Mouse (Mus musculus): ENCODE measurements at regions not wholly inside any gene's neighbourhood (a gene's known extent, or its start where the extent isn't known, plus 50 kb on each side); places are given as distances from the start of the nearest gene placed in this dataset.

- no peaks in the 10 kb centered on the region for H3K27me3 ChIP-seq (ENCODE audit: control insufficient read depth, insufficient read depth, low read length, poor library complexity, severe bottlenecking)
- H3K36me3 ChIP-seq (ENCODE audit: control insufficient read depth, insufficient read depth, low read length, poor library complexity, severe bottlenecking) = no peaks in the 10 kb centered on the region
- no peak for DNase-seq (ENCODE audit: low read depth, low spot score)
Observed at GRCm38 (mm10) chr1:158119708-158120107, 236.4 kb downstream of the Brinp2 start.

- Histone ChIP-seq H3K36me3 (ENCODE audit: control insufficient read depth, insufficient read depth, low read length, poor library complexity, severe bottlenecking) (no peaks in the 10 kb centered on the region), H3K27me3 (ENCODE audit: control insufficient read depth, insufficient read depth, low read length, poor library complexity, severe bottlenecking) (no peaks in the 10 kb centered on the region)
- DNase-seq (ENCODE audit: low read depth, low spot score) = no peak
Observed at GRCm38 (mm10) chr1:158124902-158125301, 231.2 kb downstream of the Brinp2 start.

- H3K36me3 ChIP-seq (ENCODE audit: control insufficient read depth, insufficient read depth, low read length, poor library complexity, severe bottlenecking) = no peaks in the 10 kb centered on the region
- no peak for DNase-seq (ENCODE audit: low read depth, low spot score)
- no peaks in the 10 kb centered on the region for H3K27me3 ChIP-seq (ENCODE audit: control insufficient read depth, insufficient read depth, low read length, poor library complexity, severe bottlenecking)
Observed at GRCm38 (mm10) chr1:158126272-158126671, 229.9 kb downstream of the Brinp2 start.

GRCm38 (mm10) chr1:158129243-158129770, 226.8 kb downstream of the Brinp2 start:
- DNase-seq (ENCODE audit: low read depth, low spot score) = no peak
- no peaks in the 10 kb centered on the region for H3K27me3 ChIP-seq (ENCODE audit: control insufficient read depth, insufficient read depth, low read length, poor library complexity, severe bottlenecking)
- H3K36me3 ChIP-seq (ENCODE audit: control insufficient read depth, insufficient read depth, low read length, poor library complexity, severe bottlenecking) = no peaks in the 10 kb centered on the region

- Histone ChIP-seq H3K27me3 (ENCODE audit: control insufficient read depth, insufficient read depth, low read length, poor library complexity, severe bottlenecking) (no peaks in the 10 kb centered on the region), H3K36me3 (ENCODE audit: control insufficient read depth, insufficient read depth, low read length, poor library complexity, severe bottlenecking) (no peaks in the 10 kb centered on the region)
- DNase-seq (ENCODE audit: low read depth, low spot score) = no peak
Observed at GRCm38 (mm10) chr1:158147525-158147924, 208.6 kb downstream of the Brinp2 start.

GRCm38 (mm10) chr1:158148035-158148434, 208.1 kb downstream of the Brinp2 start:
- DNase-seq (ENCODE audit: low read depth, low spot score) = no peak
- no peaks in the 10 kb centered on the region for H3K36me3 ChIP-seq (ENCODE audit: control insufficient read depth, insufficient read depth, low read length, poor library complexity, severe bottlenecking)
- no peaks in the 10 kb centered on the region for H3K27me3 ChIP-seq (ENCODE audit: control insufficient read depth, insufficient read depth, low read length, poor library complexity, severe bottlenecking)

- DNase-seq (ENCODE audit: low read depth, low spot score) = no peak
- Histone ChIP-seq H3K27me3 (ENCODE audit: control insufficient read depth, insufficient read depth, low read length, poor library complexity, severe bottlenecking) (no peaks in the 10 kb centered on the region), H3K36me3 (ENCODE audit: control insufficient read depth, insufficient read depth, low read length, poor library complexity, severe bottlenecking) (no peaks in the 10 kb centered on the region)
Observed at GRCm38 (mm10) chr1:158161111-158161510, 195.0 kb downstream of the Brinp2 start.

- DNase-seq (ENCODE audit: low read depth, low spot score) = no peak
Observed at GRCm38 (mm10) chr1:158161533-158161932, 194.6 kb downstream of the Brinp2 start.

GRCm38 (mm10) chr1:158163411-158163810, 192.7 kb downstream of the Brinp2 start:
- Histone ChIP-seq H3K36me3 (ENCODE audit: control insufficient read depth, insufficient read depth, low read length, poor library complexity, severe bottlenecking) (no peaks in the 10 kb centered on the region), H3K27me3 (ENCODE audit: control insufficient read depth, insufficient read depth, low read length, poor library complexity, severe bottlenecking) (no peaks in the 10 kb centered on the region)
- DNase-seq (ENCODE audit: low read depth, low spot score) = no peak

More at GRCm38 (mm10) chr1:158161533-158161932, 194.6 kb downstream of the Brinp2 start:
- Histone ChIP-seq H3K27me3 (ENCODE audit: control insufficient read depth, insufficient read depth, low read length, poor library complexity, severe bottlenecking) (no peaks in the 10 kb centered on the region), H3K36me3 (ENCODE audit: control insufficient read depth, insufficient read depth, low read length, poor library complexity, severe bottlenecking) (no peaks in the 10 kb centered on the region)

- no peaks in the 10 kb centered on the region for H3K36me3 ChIP-seq (ENCODE audit: control insufficient read depth, insufficient read depth, low read length, poor library complexity, severe bottlenecking)
- DNase-seq (ENCODE audit: low read depth, low spot score) = no peak
- H3K27me3 ChIP-seq (ENCODE audit: control insufficient read depth, insufficient read depth, low read length, poor library complexity, severe bottlenecking) = no peaks in the 10 kb centered on the region
Observed at GRCm38 (mm10) chr1:158170006-158170405, 186.1 kb downstream of the Brinp2 start.

- Histone ChIP-seq H3K27me3 (ENCODE audit: control insufficient read depth, insufficient read depth, low read length, poor library complexity, severe bottlenecking) (no peaks in the 10 kb centered on the region), H3K36me3 (ENCODE audit: control insufficient read depth, insufficient read depth, low read length, poor library complexity, severe bottlenecking) (no peaks in the 10 kb centered on the region)
- DNase-seq (ENCODE audit: low read depth, low spot score) = no peak
Observed at GRCm38 (mm10) chr1:158180095-158180494, 176.0 kb downstream of the Brinp2 start.

GRCm38 (mm10) chr1:158181296-158181695, 174.8 kb downstream of the Brinp2 start:
- Histone ChIP-seq H3K36me3 (ENCODE audit: control insufficient read depth, insufficient read depth, low read length, poor library complexity, severe bottlenecking) (no peaks in the 10 kb centered on the region), H3K27me3 (ENCODE audit: control insufficient read depth, insufficient read depth, low read length, poor library complexity, severe bottlenecking) (no peaks in the 10 kb centered on the region)
- no peak for DNase-seq (ENCODE audit: low read depth, low spot score)

GRCm38 (mm10) chr1:158187651-158188050, 168.5 kb downstream of the Brinp2 start:
- no peaks in the 10 kb centered on the region for H3K36me3 ChIP-seq (ENCODE audit: control insufficient read depth, insufficient read depth, low read length, poor library complexity, severe bottlenecking)
- no peak for DNase-seq (ENCODE audit: low read depth, low spot score)
- no peaks in the 10 kb centered on the region for H3K27me3 ChIP-seq (ENCODE audit: control insufficient read depth, insufficient read depth, low read length, poor library complexity, severe bottlenecking)

GRCm38 (mm10) chr1:158192841-158193551, 163.1 kb downstream of the Brinp2 start:
- no peaks in the 10 kb centered on the region for H3K36me3 ChIP-seq (ENCODE audit: control insufficient read depth, insufficient read depth, low read length, poor library complexity, severe bottlenecking)
- H3K27me3 ChIP-seq (ENCODE audit: control insufficient read depth, insufficient read depth, low read length, poor library complexity, severe bottlenecking) = no peaks in the 10 kb centered on the region
- no peak for DNase-seq (ENCODE audit: low read depth, low spot score)

GRCm38 (mm10) chr1:158193968-158194565, 162.1 kb downstream of the Brinp2 start:
- H3K27me3 ChIP-seq (ENCODE audit: control insufficient read depth, insufficient read depth, low read length, poor library complexity, severe bottlenecking) = no peaks in the 10 kb centered on the region
- no peaks in the 10 kb centered on the region for H3K36me3 ChIP-seq (ENCODE audit: control insufficient read depth, insufficient read depth, low read length, poor library complexity, severe bottlenecking)
- DNase-seq (ENCODE audit: low read depth, low spot score) = no peak

Measured in splenic B cell, adult 2 months (primary cell).